Mouse (Mus musculus) kidney, embryonic 16.5 days (tissue): Measurements from ENCODE around the gene Cabp2. TPM values are rescaled to one million over a fixed set of nuclear protein-coding genes. Genes with fewer than 3 reads are reported as not detected.

Experiments used
- ATAC-seq: fragments of 200-750 bp; cut with Nextera tagmentation; 2 replicates; pipeline ENCODE4 v1.8.0; 2017; ENCODE audit warnings: moderate TSS enrichment; ENCODE audit not compliant: low FRiP score, low TSS enrichment
- H3K27ac ChIP-seq: fragments of 300-500 bp; sonication (generic); 2 replicates; pipeline ENCODE4 v1.5.1; 2014; ENCODE audit warnings: low read length
- H3K27me3 ChIP-seq: fragments of 300-500 bp; sonication (generic); 2 replicates; pipeline ENCODE4 v1.6.1; 2014; ENCODE audit warnings: low read length, control low read depth, mixed read lengths; ENCODE audit not compliant: insufficient read depth
- H3K36me3 ChIP-seq: fragments of 300-500 bp; sonication (generic); 2 replicates; pipeline ENCODE4 v1.6.1; 2014; ENCODE audit warnings: low read length, control low read depth, mixed read lengths; ENCODE audit not compliant: insufficient read depth
- H3K4me1 ChIP-seq: fragments of 300-500 bp; sonication (generic); 2 replicates; pipeline ENCODE4 v1.6.1; 2014; ENCODE audit warnings: low read length, control low read depth, mixed read lengths; ENCODE audit not compliant: insufficient read depth
- H3K4me2 ChIP-seq: fragments of 300-500 bp; sonication (generic); replicated peaks from 2 replicates; pipeline ENCODE4 v1.6.1; 2014; ENCODE audit warnings: low read depth, low read length
- H3K4me3 ChIP-seq: fragments of 300-500 bp; sonication (generic); 2 replicates; pipeline ENCODE4 v1.5.1; 2014; ENCODE audit warnings: mild to moderate bottlenecking, low read length
- H3K9ac ChIP-seq: fragments of 300-500 bp; sonication (generic); replicated peaks from 2 replicates; pipeline ENCODE4 v1.6.1; 2014; ENCODE audit warnings: low read length
- H3K9me3 ChIP-seq: fragments of 300-500 bp; sonication (generic); 2 replicates; pipeline ENCODE4 v1.6.1; 2016; ENCODE audit warnings: low read length, control low read depth
- WGBS: fragments of 180-500 bp; shearing (Covaris S2); extraction: QIAGEN DNeasy Blood & Tissue Kit; methylation state at CpG from one replicate; pipeline ENCODE4 v1.1.7; 2014; 5-methylcytosine and 5-hydroxymethylcytosine counted together
- polyA plus RNA-seq: library from polyadenylated mRNA; unstranded; fragments of >200 nt; fragmentation: Nextera tagmentation; extraction: Ambion mirVana; gene quantifications from 2 replicates; pipeline ENCODE4 v1.2.1, GENCODE M21; 2015

Gene Cabp2
- polyA plus RNA-seq, 1 experiment from 2014 or later: 0.21 TPM

DNA sequence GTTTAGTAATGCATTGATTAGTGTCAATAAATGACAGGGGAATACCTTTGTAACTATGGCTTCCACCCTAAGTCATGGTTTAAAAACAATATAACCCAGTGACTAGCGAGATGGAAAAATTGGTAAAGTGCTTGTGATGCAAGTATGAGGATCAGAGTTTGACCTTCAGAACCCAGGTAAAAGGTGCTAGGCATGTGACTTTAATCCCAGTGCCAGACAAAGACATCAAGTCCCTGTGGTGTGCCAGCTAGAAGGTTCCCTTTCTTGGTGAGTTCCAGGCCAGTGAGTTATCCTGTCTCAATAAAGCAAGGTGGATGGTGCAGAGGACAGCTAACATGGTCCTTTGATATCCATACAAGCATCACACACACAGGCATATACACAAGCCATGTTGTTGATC lies 5.8 kb upstream of the Cabp2 start:
- no peaks in the 10 kb centered on the region for H3K27me3 ChIP-seq
- no peak for ATAC-seq
- H3K4me1 ChIP-seq: no peaks in the 10 kb centered on the region; the same call in 1 of the 2 replicates
- no peaks in the 10 kb centered on the region for H3K36me3 ChIP-seq
- no peak overlapping the region for H3K27ac ChIP-seq
- no peak overlapping the region for H3K4me2 ChIP-seq
- no peak overlapping the region for H3K9ac ChIP-seq
- no peak overlapping the region for H3K4me3 ChIP-seq
- no peaks in the 10 kb centered on the region for H3K9me3 ChIP-seq
- 89% methylated on average over 1 of the region's 1 CpGs for WGBS

DNA sequence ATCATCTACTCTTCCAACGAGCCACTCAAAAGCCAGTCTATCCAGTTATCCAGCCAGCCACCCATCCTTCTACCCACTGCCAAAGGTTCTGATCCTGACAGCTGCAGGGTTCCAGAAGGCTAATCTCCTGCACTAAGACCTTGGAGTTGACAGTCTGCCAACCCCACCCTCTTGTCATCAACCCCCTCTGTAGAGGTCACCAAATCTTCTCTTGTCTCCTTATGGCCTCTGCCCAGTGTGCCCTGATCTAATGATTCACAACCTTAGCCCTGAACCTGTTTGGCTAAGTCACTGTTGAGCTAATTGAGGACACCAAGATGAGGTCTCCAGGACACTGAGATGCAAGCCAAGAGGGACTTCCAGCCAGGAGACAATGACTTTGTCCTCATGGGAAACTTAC lies 1.8 kb upstream of the Cabp2 start:
- H3K27ac ChIP-seq: no peak overlapping the region
- H3K9ac ChIP-seq: no peak overlapping the region
- no peak overlapping the region for H3K4me3 ChIP-seq
- no peaks in the 10 kb centered on the region for H3K36me3 ChIP-seq
- no peak for ATAC-seq
- no peaks in the 10 kb centered on the region for H3K4me1 ChIP-seq
- no peak overlapping the region for H3K4me2 ChIP-seq
- no peaks in the 10 kb centered on the region for H3K27me3 ChIP-seq
- 85% methylated on average over 1 of the region's 1 CpGs for WGBS
- H3K9me3 ChIP-seq: no peaks in the 10 kb centered on the region

DNA sequence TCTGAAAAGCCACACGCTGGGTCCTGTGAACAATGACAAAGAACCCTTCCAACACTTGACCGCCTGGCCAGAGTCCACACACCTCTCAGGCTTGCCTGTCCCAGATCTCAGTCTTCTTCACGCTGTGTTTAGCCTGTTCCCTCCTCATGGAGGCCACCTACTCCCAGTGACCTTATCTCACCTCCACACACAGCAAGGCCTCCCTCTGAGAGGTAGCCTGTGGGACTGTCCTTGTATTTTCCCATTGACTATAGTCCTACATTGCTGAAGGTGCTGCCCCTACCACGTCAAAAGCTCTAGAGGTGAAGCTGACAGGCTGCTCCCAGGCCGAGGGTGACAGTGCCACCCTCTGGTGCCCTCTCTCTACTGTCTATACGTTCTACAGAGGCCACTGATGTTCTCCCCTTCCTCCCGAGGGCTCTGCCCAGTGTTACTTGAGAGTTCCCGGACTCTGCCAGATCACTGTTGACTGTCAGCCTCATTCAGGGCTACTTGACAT lies 818 bp upstream of the Cabp2 start:
- Histone ChIP-seq H3K9ac (no peak overlapping the region), H3K36me3 (no peaks in the 10 kb centered on the region), H3K9me3 (no peaks in the 10 kb centered on the region), H3K4me1 (no peaks in the 10 kb centered on the region), H3K27ac (no peak overlapping the region), H3K4me3 (no peak overlapping the region), H3K27me3 (no peaks in the 10 kb centered on the region), H3K4me2 (no peak overlapping the region)
- WGBS: 65% methylated on average over 8 of the region's 8 CpGs
- ATAC-seq: no peak

DNA sequence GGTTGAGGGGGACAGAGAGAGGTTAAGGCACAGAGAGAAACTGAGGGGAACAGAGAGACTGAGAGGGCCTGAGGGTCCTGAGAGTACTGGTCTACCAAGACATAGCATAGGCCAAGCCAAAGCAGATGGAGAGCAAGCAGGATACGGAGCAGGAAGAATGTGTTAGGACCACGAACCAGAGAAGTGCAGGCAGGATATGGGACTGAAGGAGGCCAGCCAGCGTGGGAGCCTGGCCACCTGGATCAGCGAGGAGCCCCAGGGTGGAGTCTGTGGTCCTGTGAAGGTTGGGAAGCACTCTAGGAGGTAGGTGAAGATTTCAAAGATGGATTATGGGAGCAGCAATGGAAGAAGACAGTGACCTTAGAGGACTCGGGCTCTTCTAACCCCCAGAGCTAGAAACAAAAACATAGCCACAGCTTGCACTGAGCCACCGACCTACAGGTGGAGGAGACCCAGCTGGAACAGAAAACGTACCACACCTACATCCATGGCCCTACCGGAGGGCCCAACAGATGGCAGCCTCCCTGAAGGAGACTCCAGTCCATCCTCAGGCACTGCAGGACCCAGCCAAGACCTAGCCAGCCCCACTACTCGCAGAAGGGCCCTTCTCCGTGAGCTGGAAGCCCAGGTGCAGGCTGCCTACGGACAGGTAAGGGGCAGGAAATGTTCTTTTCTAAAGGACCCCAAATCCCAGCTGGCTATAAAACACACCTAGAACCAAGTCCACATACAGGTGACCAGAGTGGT lies 1.0 kb downstream of the Cabp2 start:
- no peak for ATAC-seq
- 83% methylated on average over 11 of the region's 11 CpGs for WGBS
- Histone ChIP-seq H3K4me3 (no peak overlapping the region), H3K36me3 (no peaks in the 10 kb centered on the region), H3K27ac (no peak overlapping the region), H3K4me2 (no peak overlapping the region), H3K27me3 (no peaks in the 10 kb centered on the region), H3K4me1 (no peaks in the 10 kb centered on the region), H3K9ac (no peak overlapping the region), H3K9me3 (no peaks in the 10 kb centered on the region)

DNA sequence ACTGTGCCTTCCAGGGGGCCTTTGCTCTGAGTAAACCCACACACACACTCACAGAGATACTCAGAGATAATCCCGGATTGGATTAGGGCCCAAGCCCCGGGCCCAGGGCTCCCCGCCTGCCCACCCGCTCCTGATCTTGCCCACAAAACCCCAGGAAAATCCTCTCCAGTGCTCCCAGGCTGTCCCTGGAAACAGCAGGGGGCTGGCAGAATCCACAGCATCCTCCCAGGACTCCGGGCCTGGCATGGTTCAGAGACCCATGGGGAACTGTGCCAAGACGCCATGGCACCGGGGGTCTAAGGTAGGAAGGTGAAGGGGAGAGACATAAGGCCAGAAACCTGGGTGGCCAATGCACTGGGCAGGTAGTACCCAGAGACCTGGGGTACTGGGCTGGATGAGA lies 1.9 kb downstream of the Cabp2 start:
- H3K36me3 ChIP-seq: no peaks in the 10 kb centered on the region
- H3K4me1 ChIP-seq: no peaks in the 10 kb centered on the region
- H3K9me3 ChIP-seq: no peaks in the 10 kb centered on the region
- ATAC-seq: no peak
- H3K4me2 ChIP-seq: no peak overlapping the region
- no peaks in the 10 kb centered on the region for H3K27me3 ChIP-seq
- H3K27ac ChIP-seq: no peak overlapping the region
- 89% methylated on average over 7 of the region's 7 CpGs for WGBS
- H3K9ac ChIP-seq: no peak overlapping the region; the same call in 1 of the 2 replicates
- H3K4me3 ChIP-seq: no peak overlapping the region

DNA sequence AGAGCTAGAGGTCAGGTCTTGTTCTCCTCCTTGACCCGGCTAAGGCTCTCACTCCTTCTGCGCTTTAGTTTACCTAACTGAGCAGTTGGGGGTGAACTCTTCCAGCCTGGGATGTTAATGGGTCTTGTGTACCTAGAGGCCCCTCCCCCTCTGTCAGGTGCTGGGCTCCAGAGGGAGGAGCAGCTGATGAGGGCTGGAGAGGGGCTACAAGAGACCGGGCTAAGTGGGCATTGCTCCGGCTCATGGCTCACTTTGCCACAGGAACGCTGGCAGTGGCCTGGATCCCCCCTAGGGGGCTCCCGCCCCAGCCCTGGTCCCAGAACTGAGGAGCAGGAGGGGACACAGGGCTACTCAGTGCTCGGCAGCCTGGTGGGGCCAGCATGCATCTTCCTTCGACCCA lies 2.4 kb downstream of the Cabp2 start:
- 27% methylated on average over 8 of the region's 8 CpGs for WGBS
- no peak overlapping the region for H3K4me2 ChIP-seq
- H3K9ac ChIP-seq: no peak overlapping the region; the same call in 1 of the 2 replicates
- H3K36me3 ChIP-seq: no peaks in the 10 kb centered on the region
- H3K27me3 ChIP-seq: no peaks in the 10 kb centered on the region
- no peak for ATAC-seq
- no peak overlapping the region for H3K4me3 ChIP-seq
- no peaks in the 10 kb centered on the region for H3K4me1 ChIP-seq
- H3K27ac ChIP-seq: no peak overlapping the region
- H3K9me3 ChIP-seq: no peaks in the 10 kb centered on the region

DNA sequence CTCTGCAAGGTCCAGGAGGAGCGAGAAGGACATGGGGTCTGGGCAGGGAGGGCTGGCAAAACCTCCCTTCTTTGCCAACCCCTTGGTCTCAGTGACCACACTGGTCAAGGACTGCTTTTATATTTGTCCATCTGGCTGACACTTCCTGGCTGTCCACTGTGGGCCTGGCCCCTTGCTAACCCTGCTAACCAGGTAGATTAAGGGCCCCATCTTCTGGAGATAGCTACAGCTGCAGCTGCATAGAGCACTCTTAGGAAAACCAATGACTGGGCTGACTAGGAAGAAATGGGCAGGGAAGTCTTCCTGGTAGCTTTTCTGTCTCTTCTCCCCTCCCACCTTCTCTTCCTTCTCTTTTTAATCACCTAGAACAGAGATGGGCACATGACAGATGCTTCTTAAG lies 3.6 kb downstream of the Cabp2 start:
- no peak overlapping the region for H3K27ac ChIP-seq
- H3K4me2 ChIP-seq: no peak overlapping the region
- H3K27me3 ChIP-seq: no peaks in the 10 kb centered on the region
- no peak overlapping the region for H3K9ac ChIP-seq
- H3K4me3 ChIP-seq: no peak overlapping the region
- WGBS: 85% methylated on average over 1 of the region's 1 CpGs
- no peaks in the 10 kb centered on the region for H3K36me3 ChIP-seq
- H3K9me3 ChIP-seq: no peaks in the 10 kb centered on the region
- ATAC-seq: no peak
- H3K4me1 ChIP-seq: no peaks in the 10 kb centered on the region

DNA sequence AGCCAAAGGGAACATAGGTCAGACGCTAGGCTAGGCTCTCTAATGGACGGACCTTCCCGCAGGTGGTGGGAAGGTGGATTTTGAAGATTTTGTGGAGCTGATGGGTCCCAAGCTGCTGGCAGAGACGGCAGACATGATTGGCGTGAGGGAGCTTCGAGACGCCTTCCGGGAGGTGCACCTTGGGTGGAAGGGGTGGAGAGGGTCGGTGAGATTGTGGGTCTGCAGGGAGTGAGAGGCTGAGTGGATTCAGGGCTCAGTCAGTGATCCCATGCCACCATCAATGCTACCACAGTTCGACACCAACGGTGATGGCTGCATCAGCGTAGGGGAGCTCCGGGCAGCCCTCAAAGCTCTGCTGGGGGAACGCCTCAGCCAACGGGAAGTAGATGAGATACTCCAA lies 4.8 kb downstream of the Cabp2 start:
- 91% methylated on average over 15 of the region's 15 CpGs for WGBS
- Histone ChIP-seq H3K9ac (no peak overlapping the region), H3K27ac (no peak overlapping the region), H3K9me3 (no peaks in the 10 kb centered on the region), H3K4me2 (no peak overlapping the region), H3K36me3 (no peaks in the 10 kb centered on the region), H3K4me1 (no peaks in the 10 kb centered on the region), H3K4me3 (no peak overlapping the region), H3K27me3 (no peaks in the 10 kb centered on the region)
- no peak for ATAC-seq

DNA sequence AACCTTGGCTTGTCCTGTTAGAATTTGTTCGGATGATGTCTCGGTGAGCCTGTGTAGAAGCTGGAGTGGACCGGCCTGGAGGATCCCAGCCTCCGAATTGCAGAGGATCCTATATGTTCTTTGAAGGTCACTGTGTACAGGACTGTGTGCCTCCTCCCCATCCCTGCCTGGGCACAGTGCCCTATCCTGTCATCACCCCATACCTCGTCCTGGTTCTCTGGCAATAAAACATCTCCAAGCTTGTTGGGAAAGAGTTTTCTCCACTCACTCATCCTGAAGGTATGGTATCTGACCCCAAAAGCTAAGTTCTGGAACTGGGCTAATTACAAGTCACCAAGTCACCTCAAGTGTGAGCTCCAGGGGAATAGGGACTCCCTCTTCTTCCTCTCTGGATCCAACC lies 5.7 kb downstream of the Cabp2 start:
- Histone ChIP-seq H3K4me1 (no peaks in the 10 kb centered on the region), H3K9me3 (no peaks in the 10 kb centered on the region), H3K9ac (no peak overlapping the region), H3K4me2 (no peak overlapping the region), H3K4me3 (no peak overlapping the region), H3K27ac (no peak overlapping the region), H3K36me3 (no peaks in the 10 kb centered on the region), H3K27me3 (no peaks in the 10 kb centered on the region)
- WGBS: 78% methylated on average over 5 of the region's 5 CpGs
- ATAC-seq: no peak

DNA sequence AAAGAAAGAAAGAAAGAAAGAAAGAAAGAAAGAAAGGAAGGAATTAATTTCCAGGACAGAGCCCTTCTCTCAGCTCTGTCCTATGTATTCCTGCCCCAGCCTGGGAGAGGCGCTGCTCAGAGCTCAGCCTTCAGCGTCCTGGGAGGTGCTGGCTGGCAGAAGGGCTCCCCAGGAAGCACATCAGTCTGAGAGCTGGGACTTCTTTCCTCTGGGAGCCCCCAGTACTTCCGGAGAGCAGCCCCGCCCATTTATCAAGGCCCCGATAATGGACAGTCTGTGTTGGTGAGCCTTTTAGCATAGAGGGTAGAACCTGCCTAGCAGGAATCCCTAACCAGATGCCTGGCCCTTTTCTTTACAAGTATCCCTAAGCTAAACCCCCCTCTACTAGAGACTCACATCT lies 6.8 kb downstream of the Cabp2 start:
- Histone ChIP-seq H3K4me2 (no peak overlapping the region), H3K9me3 (no peaks in the 10 kb centered on the region), H3K9ac (no peak overlapping the region), H3K27me3 (no peaks in the 10 kb centered on the region), H3K4me3 (no peak overlapping the region), H3K4me1 (no peaks in the 10 kb centered on the region), H3K27ac (no peak overlapping the region), H3K36me3 (no peaks in the 10 kb centered on the region)
- no peak for ATAC-seq
- 53% methylated on average over 5 of the region's 5 CpGs for WGBS
